1 mouse cellular context compared by ENCODE assay signal in the genomic region with DNA sequence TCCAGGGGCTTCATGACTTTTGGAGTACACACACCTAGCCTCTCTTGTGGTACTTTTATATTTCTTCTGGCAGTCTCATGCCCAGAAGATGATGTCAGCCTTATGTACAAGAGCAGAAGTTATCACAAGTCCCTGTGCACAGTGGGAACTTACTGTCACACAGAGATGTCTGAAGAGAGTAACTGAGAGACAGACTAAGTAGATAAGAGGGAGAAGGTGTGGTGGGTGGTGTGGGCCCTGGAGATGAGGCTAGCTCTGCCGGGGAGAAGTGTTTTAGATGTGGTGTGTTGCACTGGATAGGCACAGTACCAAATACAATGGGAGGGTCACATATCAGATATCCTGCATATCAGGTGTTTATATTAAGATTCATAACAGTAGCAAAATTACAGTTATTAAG.
TF ChIP-seq lines count a peak whose summit lies in the region.

No protein-coding gene starts in this region.

TF ChIP-seq in MEL, 35 proteins besides CTCF, POLR2A, EP300 and RAD21 (continued from another document):
- TF ChIP-seq ZNF384 (IDR thresholded peaks at IDR 0.05; ENCODE audit: low read depth, low read length) (no peak), MEF2A (IDR thresholded peaks at IDR 0.05; ENCODE audit: extremely low read depth, insufficient replicate concordance, low read depth, low read length, poor library complexity, severe bottlenecking) (no peak), KAT2A (conservative IDR thresholded peaks at IDR 0.05; ENCODE audit: low read depth, low read length) (0 out of 2 replicates have a peak, but pooled peaks have one; percentile 13), POLR2AphosphoS5 (IDR thresholded peaks at IDR 0.05; ENCODE audit: borderline replicate concordance, low read depth, low read length) (no peak), CHD2 (IDR thresholded peaks at IDR 0.05; ENCODE audit: low read length) (no peak), ZKSCAN1 (IDR thresholded peaks at IDR 0.05; ENCODE audit: low read depth, low read length) (no peak), ELF1 (IDR thresholded peaks at IDR 0.05; ENCODE audit: low read depth, low read length) (no peak), ZMIZ1 (IDR thresholded peaks at IDR 0.05; ENCODE audit: low read depth, low read length) (no peak), RCOR1 (IDR thresholded peaks at IDR 0.05; ENCODE audit: low read depth, low read length) (peak; percentile 62), SIN3A (IDR thresholded peaks at IDR 0.05; ENCODE audit: low read length) (peak; percentile 74), MAZ (IDR thresholded peaks at IDR 0.05; ENCODE audit: low read depth, low read length) (peak; percentile 55), TAL1 (IDR thresholded peaks at IDR 0.05; ENCODE audit: low read length) (peak; percentile 70), ETS1 (IDR thresholded peaks at IDR 0.05; ENCODE audit: low read depth, low read length) (peak; percentile 94), MAFK (IDR thresholded peaks at IDR 0.05; ENCODE audit: borderline replicate concordance, low read depth, low read length) (peak; percentile 32; the same call in 1 of the 2 replicates), MAX (IDR thresholded peaks at IDR 0.05; ENCODE audit: low read length) (peak; percentile 30; the same call in 1 of the 2 replicates), MYC (IDR thresholded peaks at IDR 0.05; ENCODE audit: low read depth, low read length) (0 out of 2 replicates have a peak, but pooled peaks have one; percentile 22), CHD1 (IDR thresholded peaks at IDR 0.05; ENCODE audit: low read depth, low read length) (no peak)
